Mouse (Mus musculus): ENCODE measurements at regions not wholly inside any gene's neighbourhood (a gene's known extent, or its start where the extent isn't known, plus 50 kb on each side); places are given as distances from the start of the nearest gene placed in this dataset.

- DNase-seq (ENCODE audit: low spot score in 2 of 2) = no peak
Measured at GRCm38 (mm10) chr5:15773839-15774238, 59.8 kb upstream of the Speer4c start.

- DNase-seq (ENCODE audit: low spot score in 2 of 2) = no peak
Measured at GRCm38 (mm10) chr5:15774567-15774966, 60.5 kb upstream of the Speer4c start.

- DNase-seq (ENCODE audit: low spot score in 2 of 2) = no peak
Measured at GRCm38 (mm10) chr5:15776106-15776505, 62.0 kb upstream of the Speer4c start.

- DNase-seq (ENCODE audit: low spot score in 2 of 2) = no peak
Measured at GRCm38 (mm10) chr5:15803583-15803982, 89.5 kb upstream of the Speer4c start.

GRCm38 (mm10) chr5:15816864-15817263 is 102.8 kb upstream of the Speer4c start:
- DNase-seq (ENCODE audit: low spot score in 2 of 2) = no peak

- no peak for DNase-seq (ENCODE audit: low spot score in 2 of 2)
Measured at GRCm38 (mm10) chr5:15817366-15817765, 103.3 kb upstream of the Speer4c start.

GRCm38 (mm10) chr5:15822989-15823388 is 108.9 kb upstream of the Speer4c start:
- no peak for DNase-seq (ENCODE audit: low spot score in 2 of 2)

GRCm38 (mm10) chr5:15831527-15831926 is 103.0 kb upstream of the Cacna2d1 start:
- DNase-seq (ENCODE audit: low spot score in 2 of 2) = no peak

- DNase-seq (ENCODE audit: low spot score in 2 of 2) = peak; percentile 34 to 41
Measured at GRCm38 (mm10) chr5:15832338-15832737, 102.2 kb upstream of the Cacna2d1 start.

- peak; percentile 41 to 74 for DNase-seq (ENCODE audit: low spot score in 2 of 2)
Measured at GRCm38 (mm10) chr5:15838108-15838972, 96.2 kb upstream of the Cacna2d1 start.

GRCm38 (mm10) chr5:15846790-15847189 is 87.7 kb upstream of the Cacna2d1 start:
- DNase-seq (ENCODE audit: low spot score in 2 of 2) = no peak

- no peak for DNase-seq (ENCODE audit: low spot score in 2 of 2)
Measured at GRCm38 (mm10) chr5:15849520-15849919, 85.0 kb upstream of the Cacna2d1 start.

GRCm38 (mm10) chr5:15850126-15850801 is 84.2 kb upstream of the Cacna2d1 start:
- peak in 1 of 2 experiments; percentile 6 for DNase-seq (ENCODE audit: low spot score in 2 of 2)

- no peak for DNase-seq (ENCODE audit: low spot score in 2 of 2)
Measured at GRCm38 (mm10) chr5:15854752-15855151, 79.7 kb upstream of the Cacna2d1 start.

GRCm38 (mm10) chr5:15857034-15857433 is 77.5 kb upstream of the Cacna2d1 start:
- no peak for DNase-seq (ENCODE audit: low spot score in 2 of 2)

GRCm38 (mm10) chr5:15874065-15874464 is 60.4 kb upstream of the Cacna2d1 start:
- no peak for DNase-seq (ENCODE audit: low spot score in 2 of 2)

GRCm38 (mm10) chr5:15883004-15883403 is 51.5 kb upstream of the Cacna2d1 start:
- DNase-seq (ENCODE audit: low spot score in 2 of 2) = no peak

Measured in layer of hippocampus, adult 8-10 months (tissue).